Mouse (Mus musculus) embryo, embryonic 10 days (tissue): ENCODE measurements around the gene Rab4b.

Experiments
- DNase-seq: peaks from one replicate; pipeline ENCODE4 v3.0.0-alpha.2; 2015; ENCODE audit warnings: low spot score

The Rab4b gene

DNA sequence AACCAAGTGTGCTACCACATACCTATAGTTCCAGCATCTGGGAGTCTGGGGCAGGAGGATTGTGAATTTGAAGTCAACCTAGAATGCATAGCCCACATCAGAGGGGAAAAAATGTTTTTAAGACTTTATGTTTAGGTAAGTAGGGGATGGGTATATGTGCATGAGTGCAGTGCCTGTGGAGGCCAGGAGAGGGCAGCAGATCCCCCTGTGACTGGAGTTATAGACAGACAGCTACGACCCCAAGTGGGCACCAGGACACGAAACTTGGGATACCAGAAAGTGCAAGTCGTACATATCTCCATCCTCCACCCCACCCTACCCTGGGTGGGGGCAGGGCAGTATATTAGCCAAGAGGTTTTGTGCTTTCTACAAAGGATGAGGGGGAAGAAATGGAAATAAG, 6.3 kb upstream of the Rab4b start:
- DNase-seq, result peak; percentile 62

DNA sequence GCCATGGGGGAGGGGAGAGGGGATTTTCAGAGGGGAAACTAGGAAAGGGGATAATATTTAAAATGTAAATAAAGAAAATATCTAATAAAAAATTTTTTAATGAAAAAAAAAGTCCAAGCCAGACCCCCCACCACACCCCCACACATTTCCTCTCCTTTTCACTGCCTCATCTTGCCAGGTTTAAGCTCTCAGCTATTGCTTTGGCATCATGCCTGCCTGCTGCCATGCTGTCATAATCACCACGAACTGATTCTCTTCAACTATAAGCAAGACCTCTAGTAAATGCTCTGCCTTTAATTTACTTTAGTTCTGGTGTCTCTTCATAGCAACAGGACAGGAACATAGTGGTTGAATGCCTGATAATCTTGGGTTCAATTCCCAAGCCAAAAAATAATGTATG, 3.8 kb upstream of the Rab4b start:
- no peak for DNase-seq

DNA sequence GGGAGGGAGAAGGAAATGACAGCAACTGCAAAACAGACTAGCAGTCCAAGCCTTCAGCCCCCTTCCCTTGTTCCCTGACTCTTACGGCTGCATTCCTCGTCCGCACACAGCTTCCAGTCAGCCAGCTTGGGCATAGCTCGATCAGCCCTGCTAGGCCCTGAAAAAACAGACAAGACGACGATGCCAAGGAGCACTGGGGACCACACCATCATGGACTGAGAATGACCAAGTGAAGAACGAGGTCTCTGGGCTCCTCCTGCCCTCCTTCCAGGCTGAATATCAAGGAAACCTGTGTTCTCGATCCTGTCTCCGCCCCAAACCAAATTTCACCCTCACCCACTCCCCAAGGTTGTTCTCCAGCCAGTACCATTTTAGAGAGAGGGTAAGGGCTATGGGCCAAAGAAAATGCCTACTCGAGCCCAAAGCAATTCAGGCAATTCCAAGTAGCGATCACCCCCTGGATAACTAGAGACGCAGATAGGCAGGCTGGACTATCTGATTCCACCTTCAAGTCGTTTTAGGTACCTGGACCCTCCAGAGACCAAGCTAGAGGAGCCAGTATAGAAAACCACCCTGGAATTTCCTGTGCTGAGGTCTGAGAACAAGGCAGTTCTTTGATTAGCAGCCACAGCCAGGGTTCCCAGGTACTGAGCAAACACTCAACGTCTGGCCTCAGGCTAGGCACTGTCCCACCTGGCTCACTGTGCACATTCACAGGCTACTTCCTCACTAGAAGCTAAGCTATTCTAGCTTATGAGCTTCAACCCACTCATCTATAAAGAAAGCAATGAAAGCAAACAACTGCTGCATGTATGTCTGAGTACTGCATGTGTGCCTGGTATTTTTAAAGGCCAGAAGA, 2.4 kb upstream of the Rab4b start, which contains the start of the genes Gm21983 and Mia:
Gene Gm21983, minus strand, starts transcription at position 250 of the 859 bp plus-strand sequence.
Gene Mia, minus strand, starts transcription at position 321 of the 859 bp plus-strand sequence.
- DNase-seq, result no peak

DNA sequence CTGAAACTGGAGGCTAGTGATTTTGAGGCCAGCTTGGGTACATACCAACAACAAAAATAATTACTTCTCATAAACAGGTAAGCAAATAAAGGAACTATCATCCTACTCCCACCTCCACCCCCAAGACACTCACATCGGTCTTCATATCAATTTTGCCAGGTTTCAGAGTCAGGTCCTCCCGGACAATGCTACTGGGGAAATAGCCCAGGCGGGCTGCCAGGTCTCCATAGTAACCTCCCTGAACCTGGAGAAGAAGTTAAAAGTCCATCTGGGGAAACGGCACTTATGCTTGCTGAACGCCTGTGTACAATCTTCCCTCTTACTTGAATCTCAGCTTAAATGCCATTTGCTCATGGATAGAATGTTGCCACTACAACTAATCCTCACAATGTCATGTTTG, 1.3 kb upstream of the Rab4b start:
- no peak for DNase-seq

DNA sequence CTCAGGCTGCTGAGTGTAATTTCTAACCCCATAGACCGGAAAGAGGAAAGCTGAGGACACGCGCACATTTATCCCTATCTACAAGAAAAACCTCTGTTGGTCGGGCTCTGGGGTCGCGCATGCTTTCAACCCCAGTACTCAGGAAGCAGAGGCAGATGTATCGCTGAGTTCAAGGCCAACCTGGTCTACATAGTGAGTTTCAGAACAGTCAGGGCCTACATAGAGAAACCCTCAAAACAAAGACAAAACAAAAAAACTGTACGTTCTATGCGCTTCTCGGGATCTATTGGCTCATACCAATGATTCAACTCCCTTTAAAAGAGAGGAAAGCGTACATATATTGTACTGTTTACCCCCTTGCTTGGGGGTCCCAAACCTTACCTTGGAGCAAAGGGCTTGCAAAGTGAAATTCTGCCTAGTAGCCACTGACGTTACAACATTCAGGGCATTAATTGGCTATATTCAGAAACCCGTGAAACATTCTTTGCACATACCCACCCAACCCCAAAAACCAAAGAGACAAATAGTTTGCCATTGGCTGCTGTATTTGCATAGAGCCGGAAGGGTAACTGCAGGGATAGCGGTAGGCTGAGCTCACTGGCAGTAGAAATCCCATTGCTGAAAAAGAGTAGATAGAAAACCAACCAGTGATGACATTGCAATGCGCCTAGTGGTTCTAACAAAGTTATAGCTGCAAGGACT, 672 bp upstream of the Rab4b start:
- no peak for DNase-seq

DNA sequence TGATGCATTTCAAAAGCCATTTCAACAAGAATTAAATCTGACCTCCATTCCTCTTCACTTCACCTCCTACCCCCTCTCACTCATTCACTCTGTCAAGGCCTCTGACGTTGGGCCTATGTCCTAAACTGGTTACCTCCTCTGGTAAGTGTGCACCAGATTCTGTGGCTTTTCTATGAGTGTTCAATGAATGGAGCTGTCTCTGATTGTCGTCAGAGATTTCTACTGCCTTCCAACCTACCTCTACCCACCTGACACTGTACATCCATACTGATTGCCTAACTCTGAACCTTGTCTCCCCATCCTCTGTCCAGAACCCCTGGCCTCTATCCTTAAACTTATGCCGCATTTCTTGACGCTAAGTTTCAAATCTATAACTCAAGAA, 763 bp downstream of the Rab4b start:
- DNase-seq, result no peak

DNA sequence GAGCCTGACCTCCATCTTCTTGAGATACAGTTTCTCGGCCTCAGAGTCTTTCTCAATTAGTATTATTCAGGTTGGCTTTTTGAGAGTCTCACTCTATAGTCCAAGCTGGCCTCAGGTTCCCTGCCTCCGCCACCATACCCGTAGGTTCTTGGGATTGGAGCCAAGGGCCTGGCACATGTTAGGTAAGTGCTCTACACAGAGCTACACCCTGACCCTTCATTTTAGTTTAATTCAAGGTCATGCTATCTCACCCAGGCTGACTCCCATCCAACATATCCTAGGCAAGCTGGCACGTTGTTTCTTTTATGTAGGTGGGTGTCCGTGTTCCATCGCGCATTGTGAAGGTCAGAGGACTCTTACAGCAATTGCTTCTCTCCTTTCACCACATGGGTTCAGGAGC, 3.8 kb downstream of the Rab4b start:
- DNase-seq, result no peak

DNA sequence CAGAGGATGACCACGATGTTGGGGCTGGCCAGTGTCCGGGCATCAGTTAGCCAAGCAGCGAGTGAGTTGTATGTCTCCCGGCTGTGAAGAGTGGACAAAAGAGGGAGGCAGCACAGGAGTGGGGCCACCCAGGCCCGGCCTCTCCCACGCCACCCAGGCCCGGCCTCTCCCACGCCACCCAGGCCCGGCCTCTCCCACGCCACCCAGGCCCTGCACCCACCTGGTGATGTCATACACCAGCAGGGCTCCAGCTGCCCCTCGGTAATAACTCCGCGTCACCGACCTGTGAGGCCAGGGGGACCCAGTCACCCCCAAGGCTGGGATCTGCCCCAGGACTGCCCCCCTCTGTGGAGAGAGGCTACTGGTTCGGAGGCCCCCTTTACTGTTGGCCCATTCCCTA, 4.2 kb downstream of the Rab4b start:
- no peak for DNase-seq

DNA sequence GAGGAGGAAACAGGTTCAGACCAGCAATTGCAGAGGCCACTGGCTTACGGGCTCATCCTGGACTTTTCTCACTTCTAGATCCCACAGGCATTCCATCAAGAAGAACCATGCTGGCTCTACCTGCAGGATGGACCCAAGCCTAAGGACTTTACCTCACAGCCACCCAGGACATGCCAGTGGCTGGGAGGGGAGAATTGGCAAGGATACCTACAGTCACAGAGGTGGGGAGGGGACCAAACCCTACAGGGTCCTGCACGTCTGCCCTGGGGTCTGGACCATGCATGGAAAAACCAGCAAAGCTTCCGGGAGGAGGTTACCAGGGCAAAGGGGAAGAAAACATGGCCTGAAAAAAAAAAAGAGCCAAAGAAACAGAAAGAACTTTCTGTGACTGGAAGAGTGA, 7.7 kb downstream of the Rab4b start:
- no peak for DNase-seq

DNA sequence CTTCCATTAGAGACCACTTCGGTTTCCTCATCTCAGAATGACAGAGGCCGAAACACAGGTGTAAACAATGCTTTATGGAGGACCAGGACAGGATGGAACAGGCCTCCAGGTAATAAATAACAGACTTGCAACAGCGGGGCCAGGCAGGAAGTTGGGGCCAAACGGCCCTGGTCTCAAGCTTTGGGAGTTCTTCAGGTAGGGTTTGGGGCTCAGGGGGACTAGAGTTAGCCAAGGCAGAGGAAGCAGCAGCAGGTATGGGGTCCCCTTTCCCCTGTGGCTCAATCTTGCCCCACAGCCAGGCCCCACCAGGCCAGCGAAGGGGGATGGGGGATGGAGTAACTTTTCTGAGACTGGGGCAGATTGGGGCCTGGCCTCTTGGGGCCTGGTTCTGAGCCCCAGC, 10.3 kb downstream of the Rab4b start:
- no peak for DNase-seq

DNA sequence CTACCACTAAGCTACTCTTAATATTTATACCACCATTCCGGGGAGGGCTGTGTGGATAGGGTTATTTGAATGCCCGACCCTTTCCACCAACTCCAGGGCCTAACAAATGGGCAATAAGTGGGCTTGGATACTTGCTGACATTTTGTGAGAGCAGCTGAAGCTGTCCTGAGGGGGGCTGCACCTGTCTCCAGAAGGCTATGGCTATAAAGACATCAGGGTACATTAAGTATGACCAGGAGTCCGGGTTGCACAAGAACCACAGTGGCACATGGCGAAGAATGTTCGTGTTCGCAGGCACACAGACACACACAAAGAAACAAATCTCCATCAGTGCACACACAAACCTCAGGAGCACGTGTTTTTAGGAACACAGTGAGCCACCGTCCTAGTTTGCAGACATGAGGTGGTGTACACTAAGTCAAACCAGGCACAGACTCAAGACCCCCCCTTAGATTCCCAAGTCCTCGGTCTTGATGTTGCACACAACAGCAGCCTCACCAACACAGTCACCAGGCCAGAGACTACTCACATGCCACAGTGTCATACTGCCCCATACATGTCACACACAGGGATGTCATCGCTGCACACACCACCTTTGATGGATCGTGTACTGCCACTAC, 11.1 kb downstream of the Rab4b start:
- DNase-seq, result no peak

DNA sequence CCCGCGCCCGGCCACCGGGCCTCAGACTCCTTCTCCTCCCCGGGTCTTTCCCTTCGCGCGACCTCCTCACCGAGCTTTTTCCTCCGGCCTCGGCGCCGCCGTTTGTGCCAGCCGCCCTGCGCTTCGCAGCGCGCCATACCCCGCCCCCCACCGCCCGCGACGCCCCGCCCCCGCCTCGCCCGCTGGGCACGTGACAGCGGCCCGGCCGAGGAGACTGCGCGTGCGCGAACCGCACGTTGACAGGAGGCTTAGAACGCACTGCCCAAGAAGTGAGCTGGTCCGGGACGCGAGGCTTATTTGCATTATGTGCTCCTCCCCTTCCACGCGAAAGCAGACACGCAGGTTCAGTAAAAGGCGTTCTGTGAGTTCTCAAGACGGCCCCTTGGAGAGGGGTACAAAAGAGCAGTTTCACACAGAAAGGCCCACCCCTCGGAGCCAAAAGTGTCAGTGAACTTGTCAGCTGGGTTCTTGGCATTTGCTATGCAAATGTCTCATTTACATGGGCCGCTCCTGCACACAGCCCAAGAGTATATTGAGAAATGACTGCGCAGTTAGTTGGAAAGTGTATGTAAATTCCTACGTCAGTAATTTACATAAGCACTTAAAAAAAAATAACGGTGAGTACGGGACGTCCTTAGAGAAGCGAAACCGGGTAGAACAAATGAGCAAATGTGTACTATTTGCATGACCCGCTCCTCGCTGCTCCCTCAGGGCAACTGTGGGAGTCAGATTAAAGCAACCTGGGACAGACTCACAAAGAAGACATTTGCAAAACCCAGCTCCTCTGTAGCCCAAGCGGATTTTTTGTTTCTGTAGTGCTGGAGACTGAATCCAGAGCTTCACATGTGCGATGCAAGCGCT, 11.9 kb downstream of the Rab4b start, which contains the start of gene Egln2:
Gene Egln2, minus strand, starts transcription at position 189 of the 861 bp plus-strand sequence.
- peak; percentile 97 for DNase-seq

DNA sequence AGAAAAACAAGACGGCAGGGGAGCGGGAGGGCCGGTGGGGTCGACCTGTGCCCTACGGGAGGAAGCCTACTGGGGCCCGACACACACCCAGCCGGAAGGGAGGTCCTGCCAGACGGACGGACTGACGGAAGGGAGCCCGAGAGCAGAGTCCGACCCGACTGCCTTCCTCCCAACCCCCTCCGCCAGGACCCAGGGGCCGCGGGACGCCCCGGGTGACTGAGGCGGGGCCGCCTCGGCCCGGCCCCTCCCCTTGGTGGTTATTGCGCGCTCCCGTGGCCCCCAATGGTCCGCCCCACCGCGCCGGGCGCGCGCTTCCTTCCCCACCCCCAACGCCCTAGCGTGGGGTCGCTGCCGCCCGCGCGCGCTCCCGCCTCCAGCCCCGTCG, 12.5 kb downstream of the Rab4b start:
- peak; percentile 84 for DNase-seq

DNA sequence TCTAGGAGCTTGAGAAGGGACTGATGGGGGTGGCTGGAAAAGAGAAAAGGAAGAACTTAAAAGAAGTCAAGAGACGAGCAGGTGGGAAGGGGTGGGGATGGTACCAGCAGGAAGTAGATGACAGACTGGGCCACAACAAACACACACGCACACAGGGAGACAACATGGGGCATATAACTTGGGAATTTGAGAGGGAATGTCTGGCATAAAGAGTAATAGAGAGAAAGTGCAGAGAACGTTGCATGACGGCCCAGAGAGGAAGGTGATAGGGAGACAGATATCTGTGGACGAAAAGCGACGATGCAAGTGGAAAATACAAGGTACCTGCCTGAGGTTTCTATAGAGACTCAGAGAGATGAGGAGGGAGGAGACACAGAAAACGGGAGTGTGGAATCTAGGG, 13.0 kb downstream of the Rab4b start:
- no peak for DNase-seq

DNA sequence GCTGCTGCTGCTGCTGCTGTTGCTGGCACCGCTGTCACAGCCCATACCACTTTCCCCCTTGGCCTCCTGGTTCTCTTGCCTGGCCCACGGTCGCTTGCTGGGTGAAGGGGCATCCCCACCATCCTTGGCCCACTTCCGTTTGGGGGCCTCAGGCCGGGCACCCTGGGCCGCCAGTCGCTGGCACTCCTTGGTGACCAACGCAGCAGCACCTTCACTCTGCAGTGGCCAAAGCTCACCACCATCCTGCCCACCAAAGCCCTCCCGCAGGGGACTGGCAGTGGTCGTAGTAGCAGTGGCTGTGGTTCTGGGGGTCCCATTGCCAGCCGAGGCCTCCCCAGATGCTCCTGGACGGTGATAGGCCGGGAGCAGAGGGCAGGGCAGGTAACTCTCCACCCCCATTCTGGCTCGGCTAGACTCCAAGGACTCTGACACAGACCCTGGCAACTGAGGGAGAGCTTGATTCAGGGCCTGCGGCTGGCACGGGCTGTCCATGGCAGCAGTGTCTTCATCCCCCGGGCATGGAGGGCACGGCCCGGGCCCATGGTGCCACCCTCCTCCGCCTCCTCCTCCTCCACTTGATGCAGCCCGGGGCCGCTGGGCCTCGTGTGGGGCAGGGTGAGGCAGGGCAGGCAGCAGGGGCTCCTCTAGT, 13.6 kb downstream of the Rab4b start:
- DNase-seq, result no peak

DNA sequence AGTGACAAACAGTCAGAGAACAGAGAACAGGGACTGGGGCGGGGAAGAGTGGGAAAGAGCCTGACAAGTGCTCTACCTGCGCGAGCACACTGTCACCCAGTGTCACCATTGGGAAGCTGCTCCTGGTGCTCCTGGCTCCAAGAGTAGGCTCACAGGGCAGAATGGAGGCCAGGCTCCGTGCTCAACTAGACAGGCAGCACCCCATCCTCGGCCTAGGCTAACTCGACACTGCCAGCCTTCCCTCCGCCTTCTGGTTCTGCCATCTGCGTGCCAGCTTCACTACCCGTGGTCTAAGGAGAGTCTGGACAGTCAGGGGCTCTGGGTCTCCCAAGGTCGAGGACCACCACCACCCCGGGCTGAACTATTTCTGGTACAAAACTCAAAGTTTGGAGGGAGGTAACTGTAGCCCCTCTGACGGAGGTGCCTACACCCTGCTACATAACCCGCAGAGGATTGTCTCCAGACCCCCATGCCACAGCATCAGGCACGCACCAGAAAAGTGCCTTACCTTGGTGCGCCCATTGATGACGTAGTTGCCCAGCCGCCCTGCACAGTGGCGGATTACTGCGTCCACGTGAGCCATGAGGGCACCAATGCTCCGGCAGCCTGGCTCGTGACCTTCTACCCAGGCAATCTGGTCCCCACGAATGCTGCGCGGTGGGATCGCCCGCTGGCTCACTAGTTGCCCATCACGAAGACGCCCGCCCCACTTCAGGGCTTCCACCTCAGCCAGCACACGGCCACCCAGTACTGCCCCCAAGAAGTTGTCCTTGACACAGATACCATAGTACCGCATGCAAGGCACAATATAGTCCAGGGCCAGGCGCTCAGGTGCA, 14.4 kb downstream of the Rab4b start:
- DNase-seq, result no peak

DNA sequence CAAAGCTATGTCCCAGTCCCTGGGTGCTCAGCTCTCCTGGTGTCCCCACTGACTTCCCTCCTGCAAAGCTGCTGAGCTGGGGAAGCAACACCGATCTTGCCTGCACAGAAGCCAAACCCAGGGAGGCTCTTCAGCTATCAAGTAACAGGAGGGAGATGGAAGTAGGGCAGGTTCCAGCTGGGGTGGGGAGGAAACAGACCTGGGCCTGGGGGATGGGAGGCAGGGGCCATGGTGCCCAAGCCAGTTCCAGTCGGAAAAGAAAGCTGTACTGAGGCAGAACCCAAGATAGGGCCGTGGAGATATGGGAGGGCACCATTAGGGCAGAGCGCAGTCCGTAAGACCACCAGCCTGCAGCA, 15.3 kb downstream of the Rab4b start:
- no peak for DNase-seq

DNA sequence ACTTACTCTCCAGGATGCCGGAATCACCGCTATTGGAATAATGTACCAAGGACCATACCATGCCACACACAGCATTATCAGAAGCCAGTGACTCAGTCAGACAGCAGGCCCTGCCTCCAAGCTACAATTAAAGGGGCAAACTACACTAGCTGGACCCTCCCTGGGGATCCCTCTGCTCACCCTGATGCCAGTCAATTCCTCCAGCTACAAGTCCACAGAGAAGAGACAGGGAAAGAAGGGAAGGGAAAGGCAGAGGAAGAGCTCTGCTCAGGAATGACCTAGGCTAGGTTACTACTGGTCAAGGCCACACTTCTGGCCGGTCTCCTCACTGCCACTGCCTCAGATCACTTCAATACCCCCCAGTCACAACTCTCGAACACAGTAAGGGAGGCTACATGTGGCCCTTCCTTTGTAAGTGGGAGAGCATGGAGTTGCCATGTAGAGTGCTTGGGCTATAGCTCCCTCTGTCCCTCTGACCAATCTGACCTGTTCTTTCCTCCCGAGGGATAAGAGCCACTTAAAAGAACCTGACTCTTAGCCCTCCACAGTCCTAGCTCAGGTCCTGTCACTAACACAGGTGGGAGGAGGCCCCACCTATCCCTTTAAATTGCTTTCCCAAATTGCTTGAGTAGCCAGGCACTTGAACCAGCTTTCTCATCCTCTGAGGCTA, 15.8 kb downstream of the Rab4b start:
- no peak for DNase-seq

DNA sequence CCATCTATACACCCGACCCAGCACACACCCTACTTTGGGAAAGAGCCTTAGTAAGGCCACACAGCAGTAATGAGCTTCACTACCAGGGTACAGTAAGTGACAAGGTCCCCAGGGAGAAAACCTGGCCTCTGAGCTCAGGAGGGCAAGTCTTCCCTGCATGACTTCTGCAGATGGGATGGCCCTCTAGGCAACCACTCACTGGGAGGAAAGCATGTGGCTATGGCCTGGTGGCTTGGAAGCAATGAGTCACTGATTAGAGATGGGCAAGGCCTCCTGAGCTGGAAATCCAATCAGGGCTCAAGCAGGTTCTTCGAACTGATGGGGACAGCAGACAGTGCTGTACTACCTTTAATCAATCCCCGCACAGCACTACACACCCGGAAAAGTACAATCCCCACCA, 17.0 kb downstream of the Rab4b start:
- no peak for DNase-seq

DNA sequence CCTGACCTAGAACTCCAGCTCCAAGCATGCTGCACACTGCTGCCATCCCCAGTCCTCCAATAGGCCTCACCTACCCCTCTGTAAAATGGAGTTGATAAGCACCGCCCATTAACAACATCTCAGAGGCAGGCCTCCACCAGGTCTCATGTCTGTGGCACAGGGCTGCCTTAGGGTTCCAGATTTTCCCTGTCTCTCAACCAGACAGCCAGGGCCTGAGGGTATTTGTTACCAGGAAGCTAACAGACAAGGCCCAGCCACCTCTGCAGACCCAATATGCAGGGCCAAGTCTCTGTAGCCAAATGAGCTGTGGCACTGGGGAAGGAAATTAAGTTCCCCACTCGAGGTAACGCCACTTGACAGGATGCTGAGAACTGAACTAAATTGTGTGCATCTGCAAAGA, 17.8 kb downstream of the Rab4b start:
- DNase-seq, result no peak
